Mouse (Mus musculus) limb, embryonic 11.5 days (tissue): ENCODE data around the gene Zfp638. TPM values are rescaled to one million over a fixed set of nuclear protein-coding genes. Genes with fewer than 3 reads are reported as not detected.
"Not testable (repeated sequence)": the region's sequence is repeated elsewhere in the genome, so short reads cannot be mapped to it uniquely, and the experiment has no call there.

Experiments used
- ATAC-seq: fragments of 200-750 bp; cut with Nextera tagmentation; 2 replicates; pipeline ENCODE4 v1.8.0; 2017; ENCODE audit warnings: low read depth; ENCODE audit not compliant: insufficient number of reproducible peaks, low FRiP score, low TSS enrichment
- DNase-seq: peaks from one replicate; pipeline ENCODE4 v3.0.0-alpha.2; 2015; ENCODE audit warnings: low spot score
- H3K27ac ChIP-seq: fragments of 300-500 bp; sonication (generic); replicated peaks from 2 replicates; pipeline ENCODE4 v1.5.1; 2014; ENCODE audit warnings: low read depth, mild to moderate bottlenecking, low read length
- H3K27me3 ChIP-seq: fragments of 300-500 bp; sonication (generic); 2 replicates; pipeline ENCODE4 v1.6.1; 2014; ENCODE audit warnings: mild to moderate bottlenecking, low read length, mixed read lengths; ENCODE audit not compliant: control insufficient read depth, insufficient read depth
- H3K36me3 ChIP-seq: fragments of 300-500 bp; sonication (generic); 2 replicates; pipeline ENCODE4 v1.6.1; 2014; ENCODE audit warnings: mild to moderate bottlenecking, low read length, moderate library complexity, mixed read lengths; ENCODE audit not compliant: control insufficient read depth, insufficient read depth
- H3K4me1 ChIP-seq: fragments of 300-500 bp; sonication (generic); 2 replicates; pipeline ENCODE4 v1.6.1; 2014; ENCODE audit warnings: low read length, mixed read lengths; ENCODE audit not compliant: control insufficient read depth, insufficient read depth
- H3K4me2 ChIP-seq: fragments of 300-500 bp; sonication (generic); 2 replicates; pipeline ENCODE4 v1.6.1; 2014; ENCODE audit warnings: low read depth, mild to moderate bottlenecking, moderate library complexity; ENCODE audit not compliant: severe bottlenecking
- H3K4me3 ChIP-seq: fragments of 300-500 bp; sonication (generic); 2 replicates; pipeline ENCODE4 v1.5.1; 2014; ENCODE audit warnings: low read depth, low read length
- H3K9ac ChIP-seq: fragments of 300-500 bp; sonication (generic); 2 replicates; pipeline ENCODE4 v1.6.1; 2014; ENCODE audit warnings: mild to moderate bottlenecking, low read length
- H3K9me3 ChIP-seq: fragments of 300-500 bp; sonication (generic); 2 replicates; pipeline ENCODE4 v1.6.1; 2016; ENCODE audit warnings: low read length; ENCODE audit not compliant: control insufficient read depth
- WGBS: fragments of 180-500 bp; shearing (Covaris S2); extraction: QIAGEN DNeasy Blood & Tissue Kit; methylation state at CpG from one replicate; pipeline ENCODE4 v1.1.7; 2014; 5-methylcytosine and 5-hydroxymethylcytosine counted together
- polyA plus RNA-seq: library from polyadenylated mRNA; unstranded; fragments of >200 nt; fragmentation: Nextera tagmentation; extraction: Ambion mirVana; gene quantifications from 2 replicates; pipeline ENCODE4 v1.2.1, GENCODE M21; 2014

The Zfp638 gene
- polyA plus RNA-seq, 1 experiment from 2014 or later: 84.2 TPM

- Histone ChIP-seq H3K9me3 (no peaks in the 10 kb centered on the region), H3K4me3 (no peak overlapping the region), H3K27ac (no peak overlapping the region), H3K9ac (no peak overlapping the region), H3K27me3 (peaks cover 8% of the 10 kb centered on the region; the same call in 1 of the 2 replicates), H3K4me2 (no peak overlapping the region), H3K4me1 (no peaks in the 10 kb centered on the region), H3K36me3 (no peaks in the 10 kb centered on the region)
- DNase-seq (no peak), ATAC-seq (no peak)
- 84% methylated on average over 4 of the region's 4 CpGs for WGBS
Measured at GRCm38 (mm10) chr6:84020002-84020401, 153.1 kb downstream of the Zfp638 start.

GRCm38 (mm10) chr6:84021990-84022389 lies 155.1 kb downstream of the Zfp638 start:
- ATAC-seq (no peak), DNase-seq (no peak)
- 75% methylated on average over 3 of the region's 3 CpGs for WGBS
- peaks cover 8% of the 10 kb centered on the region; the same call in 1 of the 2 replicates for H3K27me3 ChIP-seq
- no peak overlapping the region for H3K27ac ChIP-seq
- no peaks in the 10 kb centered on the region for H3K4me1 ChIP-seq
- H3K36me3 ChIP-seq: no peaks in the 10 kb centered on the region
- no peak overlapping the region for H3K4me2 ChIP-seq
- no peak overlapping the region for H3K4me3 ChIP-seq
- H3K9ac ChIP-seq: no peak overlapping the region
- no peaks in the 10 kb centered on the region for H3K9me3 ChIP-seq

GRCm38 (mm10) chr6:84025636-84026035 lies 158.7 kb downstream of the Zfp638 start:
- WGBS: 86% methylated on average over 3 of the region's 3 CpGs
- Histone ChIP-seq H3K27me3 (no peaks in the 10 kb centered on the region), H3K9me3 (no peaks in the 10 kb centered on the region), H3K27ac (no peak overlapping the region), H3K4me3 (no peak overlapping the region), H3K9ac (no peak overlapping the region), H3K4me2 (no peak overlapping the region), H3K4me1 (no peaks in the 10 kb centered on the region), H3K36me3 (no peaks in the 10 kb centered on the region)
- ATAC-seq (no peak), DNase-seq (no peak)

DNA sequence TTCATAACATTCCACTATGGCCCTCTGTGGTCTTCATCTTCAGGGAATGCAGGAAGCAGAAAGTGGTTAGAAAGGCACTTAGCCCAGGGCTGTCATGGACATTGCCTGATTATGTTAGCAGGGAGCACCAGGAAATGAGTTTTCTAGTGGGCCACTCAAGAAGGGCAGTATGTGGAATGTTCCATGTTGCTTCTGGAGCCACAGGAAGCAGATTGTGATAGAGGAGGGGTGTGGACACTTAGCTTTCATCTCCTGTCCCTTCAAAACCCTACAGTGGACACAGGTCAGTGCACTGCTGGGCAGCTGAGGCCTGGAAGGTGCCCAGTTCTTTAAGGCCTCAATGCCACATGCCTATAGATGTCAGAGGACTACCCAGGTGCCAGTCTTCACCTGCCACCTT lies 161.9 kb downstream of the Zfp638 start:
- ATAC-seq (no peak), DNase-seq (no peak)
- Histone ChIP-seq H3K9ac (no peak overlapping the region), H3K4me3 (no peak overlapping the region), H3K27me3 (no peaks in the 10 kb centered on the region), H3K9me3 (no peaks in the 10 kb centered on the region), H3K4me2 (no peak overlapping the region), H3K27ac (no peak overlapping the region), H3K36me3 (no peaks in the 10 kb centered on the region), H3K4me1 (no peaks in the 10 kb centered on the region)

DNA sequence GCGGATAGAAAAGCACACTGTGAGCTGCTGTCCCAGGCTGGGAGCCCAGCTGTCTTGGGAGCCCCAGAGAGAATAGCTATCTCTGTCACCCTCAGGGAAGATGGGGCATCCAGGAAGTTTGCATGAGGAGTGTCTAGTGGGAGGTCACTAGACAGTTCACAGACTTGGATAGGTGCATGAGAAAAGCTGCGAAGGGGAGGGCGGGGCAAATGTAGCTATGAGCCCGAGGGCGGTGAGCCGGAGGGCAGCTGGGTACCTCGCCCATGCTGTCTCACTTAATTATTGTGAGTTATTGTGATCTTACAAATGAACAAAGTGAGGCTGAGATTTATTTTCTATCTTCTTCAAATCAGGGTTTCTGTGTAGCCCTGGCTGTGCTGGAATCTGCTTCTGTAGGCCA lies 162.9 kb downstream of the Zfp638 start:
- WGBS: 86% methylated on average over 7 of the region's 7 CpGs
- H3K27ac ChIP-seq: no peak overlapping the region
- H3K4me1 ChIP-seq: no peaks in the 10 kb centered on the region
- no peaks in the 10 kb centered on the region for H3K9me3 ChIP-seq
- H3K36me3 ChIP-seq: no peaks in the 10 kb centered on the region
- no peak overlapping the region for H3K4me3 ChIP-seq
- DNase-seq: no peak
- no peak overlapping the region for H3K4me2 ChIP-seq
- ATAC-seq: no peak
- H3K9ac ChIP-seq: no peak overlapping the region
- no peaks in the 10 kb centered on the region for H3K27me3 ChIP-seq

- H3K9me3 ChIP-seq, H3K27me3 ChIP-seq, H3K36me3 ChIP-seq, H3K27ac ChIP-seq, H3K4me3 ChIP-seq, H3K4me1 ChIP-seq, ATAC-seq, H3K9ac ChIP-seq, H3K4me2 ChIP-seq, DNase-seq: not testable (repeated sequence)
- WGBS: 64% methylated on average over 5 of the region's 5 CpGs
Measured at GRCm38 (mm10) chr6:84032516-84032915, 165.6 kb downstream of the Zfp638 start.

Other genes with a start within 250 kb of the Zfp638 start
- gene Clec4f, start 210.9 kb upstream of the Zfp638 start, polyA plus RNA-seq: not detected in 2 replicates
- not detected in 2 replicates for gene Cd207, start 189.3 kb upstream of the Zfp638 start, polyA plus RNA-seq
- gene Vax2, start 155.8 kb upstream of the Zfp638 start, polyA plus RNA-seq: 1.5 and 2.7 TPM in 2 replicates
- gene Atp6v1b1, start 124.1 kb upstream of the Zfp638 start, polyA plus RNA-seq: 0.27 TPM in 1 of 2 replicates, not detected in the other
- 0.16 TPM in 1 of 2 replicates, not detected in the other for gene Ankrd53, start 104.5 kb upstream of the Zfp638 start, polyA plus RNA-seq
- 62.2 and 63.8 TPM in 2 replicates for gene Tex261, start 91.3 kb upstream of the Zfp638 start, polyA plus RNA-seq
- gene Nagk, start 72.1 kb upstream of the Zfp638 start, polyA plus RNA-seq: 23.6 and 25.8 TPM in 2 replicates
- 18.5 and 24.1 TPM in 2 replicates for gene Paip2b, start 35.4 kb upstream of the Zfp638 start, polyA plus RNA-seq
- gene Dysf, start 141.5 kb downstream of the Zfp638 start, polyA plus RNA-seq: 16.7 and 17.9 TPM in 2 replicates